Mouse (Mus musculus): ENCODE results near the gene Mphosph9.
"Not testable (repeated sequence)": the region's sequence is repeated elsewhere in the genome, so short reads cannot be mapped to it uniquely, and the experiment has no call there.

DNA sequence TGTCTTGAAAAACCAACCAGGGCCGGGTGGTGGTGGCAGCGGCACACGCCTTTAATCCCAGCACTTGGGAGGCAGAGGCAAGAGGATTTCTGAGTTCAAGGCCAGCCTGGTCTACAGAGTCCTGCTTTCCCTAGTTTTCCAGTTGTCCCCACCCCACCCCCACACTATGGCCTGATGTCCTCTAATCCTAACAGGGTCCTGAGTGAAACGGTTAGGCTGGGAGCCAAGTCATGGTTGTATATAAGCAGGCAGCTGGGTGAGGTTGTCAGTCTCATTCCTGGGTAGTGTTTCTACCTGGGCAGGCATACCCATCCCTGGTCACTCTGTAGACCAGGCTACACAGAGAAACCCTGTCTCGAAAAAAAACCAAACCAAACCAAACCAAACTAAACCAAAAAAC, 110.7 kb downstream of the Mphosph9 start:
- not testable (repeated sequence) for TF ChIP-seq USF1 (IDR thresholded peaks at IDR 0.05; ENCODE audit: low read depth); POLR2A (IDR thresholded peaks at IDR 0.05; ENCODE audit: insufficient read length, low read depth); TCF12 (IDR thresholded peaks at IDR 0.05; ENCODE audit: insufficient read depth, poor library complexity, severe bottlenecking); MAX (IDR thresholded peaks at IDR 0.05; ENCODE audit: low read depth); POLR2AphosphoS2 (IDR thresholded peaks at IDR 0.05; ENCODE audit: insufficient read length, low read depth); E2F4 (IDR thresholded peaks at IDR 0.05; ENCODE audit: insufficient read depth); TCF3 (IDR thresholded peaks at IDR 0.05; ENCODE audit: insufficient read length, low read depth); MYOG (IDR thresholded peaks at IDR 0.05; ENCODE audit: control insufficient read depth in 1 of 3, insufficient read depth in 1 of 3, insufficient read length in 2 of 3, low read depth in 2 of 3); MYOD1 (IDR thresholded peaks at IDR 0.05; ENCODE audit: control insufficient read depth in 1 of 3, insufficient read length in 2 of 3, low read depth in 2 of 3); SRF (IDR thresholded peaks at IDR 0.05; ENCODE audit: control insufficient read depth, insufficient read length, low read depth)
